Mouse (Mus musculus) layer of hippocampus, postnatal 36 days (tissue): ENCODE results near the gene Trim26. TPM values are rescaled to one million over a fixed set of nuclear protein-coding genes. Genes with fewer than 3 reads are reported as not detected.
"Not testable (repeated sequence)": the region's sequence is repeated elsewhere in the genome, so short reads cannot be mapped to it uniquely, and the experiment has no call there.

ENCODE experiments used
- DNase-seq, 2 experiments: peaks; one replicate each; pipeline ENCODE4 v3.0.0; 2022
- total RNA-seq, 2 experiments: library from RNA; stranded (reverse); gene quantifications; 2 replicates each; pipeline ENCODE4 v1.2.3; 2021

Gene Trim26
- 10 to 100 TPM; 15.9 to 20.3 TPM for total RNA-seq

DNA sequence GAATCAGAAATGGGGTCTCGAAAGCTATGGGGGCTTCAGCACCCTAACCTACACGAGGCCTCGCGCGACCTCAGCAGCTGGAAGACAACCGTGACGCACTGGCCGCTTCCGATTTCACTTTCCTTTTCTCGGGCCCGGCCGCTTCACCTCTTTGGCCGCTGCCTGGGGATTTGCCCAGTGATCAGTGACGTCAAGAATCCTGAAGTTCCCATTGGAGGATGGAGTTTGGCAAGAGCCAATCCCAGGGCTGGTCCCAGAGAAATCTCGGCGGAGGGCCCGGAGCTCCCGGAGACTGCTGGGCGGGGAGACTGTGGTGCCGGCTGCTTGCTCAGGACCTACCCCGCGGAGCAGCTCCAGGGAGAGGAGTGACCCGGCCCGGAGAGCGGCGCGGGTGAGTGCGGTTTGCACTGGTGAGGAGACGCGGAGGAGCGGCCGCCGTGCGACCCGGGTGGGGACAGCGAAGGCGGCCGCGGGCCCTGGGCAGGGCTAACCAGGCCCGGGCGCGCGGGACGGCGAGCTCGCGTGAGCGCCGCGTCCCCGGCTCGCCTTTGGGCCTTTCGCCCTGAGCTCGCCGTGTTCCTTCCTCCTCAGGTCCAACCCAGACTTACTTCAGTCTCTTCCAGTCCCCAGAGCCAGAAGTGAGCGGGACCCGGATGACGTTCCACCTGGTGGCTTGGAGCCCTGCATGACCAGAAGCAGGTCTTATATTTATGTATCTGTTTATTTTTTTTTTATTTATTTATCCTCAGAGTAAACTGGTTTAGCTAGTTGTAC, at the start of gene Trim26:
Gene Trim26, plus strand, starts transcription at position 261 of the 774 bp plus-strand sequence.
- peak; percentile 94 to 95 for DNase-seq

DNA sequence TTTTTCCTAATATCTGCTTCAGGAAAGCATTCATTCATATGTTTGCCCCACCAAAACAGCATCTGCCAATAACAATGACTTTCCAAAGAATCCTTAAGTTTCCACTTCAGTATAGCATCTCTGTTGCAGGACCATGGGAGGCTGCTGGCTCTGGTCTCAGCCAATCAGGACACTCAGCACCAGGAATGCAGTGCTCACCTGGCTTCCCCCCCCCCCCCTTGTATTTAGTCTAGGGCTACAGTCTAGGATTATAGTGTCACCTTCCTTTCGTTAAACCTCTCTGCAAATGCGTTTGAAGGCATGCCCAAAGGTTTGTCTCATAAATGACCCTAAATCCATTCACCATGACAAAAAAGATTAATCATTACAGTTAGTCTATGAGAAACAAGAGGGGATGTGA, 48.6 kb upstream of the Trim26 start:
- no peak for DNase-seq

DNA sequence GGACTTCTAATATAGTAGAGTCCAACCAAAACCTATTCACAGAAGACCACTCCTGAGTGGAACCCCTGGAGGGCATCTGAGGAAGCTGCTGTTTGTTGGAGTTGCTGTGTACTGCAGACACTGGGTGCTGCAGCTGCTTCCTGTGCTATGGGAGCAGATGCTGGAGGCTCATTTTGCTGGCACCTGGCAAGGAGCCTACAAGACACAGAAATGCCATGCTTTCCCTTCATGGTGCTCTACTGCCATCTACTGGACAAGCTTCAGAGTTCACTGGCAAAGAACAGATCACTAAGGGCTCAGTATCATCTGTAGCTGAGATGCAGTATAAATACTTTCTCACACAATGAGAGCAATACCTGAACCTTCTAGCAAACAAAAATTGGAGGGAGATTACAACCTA, 48.1 kb upstream of the Trim26 start:
- DNase-seq: peak; percentile 66 to 71

DNA sequence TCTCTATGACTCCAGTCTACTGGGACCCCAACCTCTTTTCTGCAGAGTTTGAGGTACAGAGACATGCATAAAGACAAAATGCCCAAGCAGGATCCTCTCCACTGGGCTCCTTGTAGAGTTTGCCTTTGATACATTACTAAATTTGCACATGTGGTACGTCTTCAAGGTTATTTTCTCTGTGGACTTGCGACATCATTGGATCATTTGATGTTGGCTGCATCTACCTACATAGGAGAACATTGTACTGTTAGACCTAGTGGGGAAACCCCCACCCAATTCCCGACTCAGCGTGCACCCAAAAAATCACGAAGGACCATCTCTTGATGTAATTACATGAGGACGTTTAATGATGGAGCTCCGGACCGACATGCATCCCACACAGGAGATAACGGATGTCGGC, 37.4 kb upstream of the Trim26 start:
- no peak for DNase-seq

DNA sequence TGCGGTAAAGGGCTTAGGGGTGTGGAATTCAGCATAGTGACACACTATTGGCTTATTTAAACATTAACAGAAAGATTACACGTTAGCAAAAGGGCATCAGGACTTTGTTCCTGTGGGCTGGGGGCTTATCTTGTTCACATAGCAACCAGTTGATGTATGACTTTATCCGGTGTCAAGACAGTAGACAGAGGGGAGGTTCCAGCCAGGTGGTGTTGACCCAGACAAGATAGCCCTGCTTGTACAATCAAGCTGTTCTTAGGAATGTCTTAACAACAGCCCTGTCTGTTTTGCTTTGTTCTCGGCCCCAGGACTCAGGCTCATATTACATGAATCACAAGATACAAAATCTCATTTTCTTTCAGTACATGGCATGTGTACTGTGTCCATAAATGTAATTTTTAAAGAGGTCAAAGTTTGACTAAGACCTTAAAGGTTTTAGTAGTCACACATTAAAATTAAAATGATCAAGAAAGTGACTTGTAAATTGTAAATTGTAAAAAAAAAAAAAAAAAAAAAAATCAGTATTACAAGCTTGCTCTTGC, 36.9 kb upstream of the Trim26 start:
- DNase-seq: not testable (repeated sequence)

DNA sequence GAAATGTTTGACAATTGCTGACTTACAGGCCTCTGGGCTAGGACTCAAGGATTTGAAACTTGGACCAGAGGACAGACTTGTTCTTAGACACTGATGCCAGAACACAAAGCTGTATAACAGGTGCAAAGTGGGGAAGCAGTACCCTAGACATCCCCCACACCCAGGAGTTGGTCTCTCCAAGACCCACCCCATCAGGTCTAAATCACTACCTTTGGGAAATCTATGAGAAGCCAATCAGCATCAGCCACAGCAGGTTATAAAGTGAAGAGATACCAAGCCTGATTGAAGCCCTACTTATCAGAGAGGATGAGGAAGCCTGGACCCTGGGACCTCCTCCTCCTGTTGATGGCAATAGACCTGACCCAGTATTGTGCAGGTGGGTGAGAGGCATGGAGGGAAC, 25.1 kb upstream of the Trim26 start, which contains the start of gene H2-M10.6:
Gene H2-M10.6, plus strand, starts transcription at position 301 of the 400 bp plus-strand sequence.
- DNase-seq: no peak

DNA sequence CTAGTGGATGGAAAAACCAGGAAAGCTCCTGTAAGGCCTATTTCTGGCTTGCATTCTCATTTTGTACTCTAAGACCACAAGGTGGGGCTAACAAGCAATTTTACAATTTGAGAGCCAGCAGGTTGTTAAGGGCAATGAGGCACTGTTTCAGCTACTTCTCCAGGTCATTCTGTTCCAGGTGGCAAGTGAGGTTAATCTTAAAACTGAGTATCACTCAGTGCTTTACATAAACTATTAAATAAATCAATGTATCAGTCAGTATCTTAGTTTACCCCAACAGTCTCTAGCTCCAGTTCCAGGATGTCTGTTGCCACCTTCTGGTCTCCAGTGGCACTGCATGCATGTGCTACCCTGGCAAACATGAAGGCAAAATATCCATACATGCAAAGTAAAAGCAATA, 12.9 kb upstream of the Trim26 start:
- peak in 1 of 2 experiments; percentile 20 for DNase-seq

DNA sequence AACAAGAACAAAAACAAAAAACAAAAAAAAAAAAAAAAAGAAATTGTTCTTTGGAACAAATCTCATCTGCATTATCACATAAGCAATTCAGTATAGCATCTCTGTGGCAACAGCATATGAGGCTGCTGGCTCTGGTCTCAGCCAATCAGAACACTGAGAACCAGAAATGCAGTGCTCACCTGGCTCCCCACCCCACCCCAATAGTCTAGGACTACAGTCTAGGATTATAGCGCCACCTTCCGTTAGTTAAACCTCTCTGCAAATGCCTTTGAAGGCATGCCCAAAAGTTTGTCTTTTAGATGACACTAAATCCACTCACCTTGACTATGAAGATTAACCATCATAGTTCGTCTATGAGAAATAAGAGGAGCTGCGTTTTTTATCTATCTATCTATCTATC, 11.4 kb upstream of the Trim26 start:
- no peak for DNase-seq

DNA sequence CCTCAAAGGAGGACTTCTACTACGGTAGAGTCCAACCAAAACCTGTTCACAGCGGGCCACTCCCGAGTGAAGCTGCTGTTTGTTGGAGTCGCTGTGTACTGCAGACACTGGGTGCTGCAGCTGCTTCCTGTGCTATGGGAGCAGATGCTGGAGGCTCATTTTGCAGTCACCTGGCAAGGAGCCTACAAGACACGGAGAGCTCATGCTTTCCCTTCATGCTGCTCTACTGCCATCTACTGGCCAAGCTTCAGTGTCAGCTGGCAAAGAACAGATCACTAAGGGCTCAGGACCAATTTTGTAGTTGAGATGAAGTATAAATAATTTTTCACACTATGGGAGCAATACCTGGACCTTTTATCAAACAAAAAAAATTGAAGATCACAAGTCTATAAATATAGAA, 10.9 kb upstream of the Trim26 start:
- peak; percentile 75 to 76 for DNase-seq

DNA sequence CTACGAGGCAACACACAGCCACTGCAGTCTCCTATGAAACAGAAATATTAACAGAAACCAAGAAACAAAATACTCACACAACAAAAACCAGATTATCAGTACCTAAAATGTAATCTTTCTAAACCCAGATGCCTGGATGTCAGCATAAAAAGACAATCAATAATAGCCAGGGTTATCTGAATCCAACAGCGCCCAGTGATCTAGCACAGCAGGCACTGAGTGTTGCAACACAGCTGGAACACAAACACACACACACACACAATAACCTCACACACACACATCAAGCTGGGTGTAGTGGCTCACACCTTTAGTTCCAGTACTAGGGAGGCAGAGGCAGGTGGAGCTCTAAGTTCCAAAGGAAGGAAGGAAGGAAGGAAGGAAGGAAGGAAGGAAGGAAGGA, 8.4 kb upstream of the Trim26 start:
- no peak for DNase-seq

DNA sequence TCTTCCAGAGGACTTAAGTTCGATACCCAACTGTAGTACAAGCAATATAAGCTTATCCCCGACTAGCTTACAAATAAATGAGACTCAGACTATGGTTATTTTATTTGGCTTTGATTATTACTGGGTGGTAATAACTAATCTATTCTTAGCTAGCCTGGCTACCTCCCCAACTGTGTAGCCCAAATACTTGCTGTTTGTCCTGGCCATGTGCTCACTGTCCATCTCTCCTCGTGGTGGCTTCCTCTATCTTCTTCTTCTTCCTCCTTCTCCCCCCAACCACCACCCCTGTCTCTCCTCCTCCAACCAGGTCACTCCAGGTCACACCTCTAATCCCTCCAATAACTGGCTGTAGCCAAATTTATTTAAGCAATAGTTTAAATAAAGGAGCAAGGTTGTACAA, 6.5 kb upstream of the Trim26 start:
- DNase-seq: no peak

DNA sequence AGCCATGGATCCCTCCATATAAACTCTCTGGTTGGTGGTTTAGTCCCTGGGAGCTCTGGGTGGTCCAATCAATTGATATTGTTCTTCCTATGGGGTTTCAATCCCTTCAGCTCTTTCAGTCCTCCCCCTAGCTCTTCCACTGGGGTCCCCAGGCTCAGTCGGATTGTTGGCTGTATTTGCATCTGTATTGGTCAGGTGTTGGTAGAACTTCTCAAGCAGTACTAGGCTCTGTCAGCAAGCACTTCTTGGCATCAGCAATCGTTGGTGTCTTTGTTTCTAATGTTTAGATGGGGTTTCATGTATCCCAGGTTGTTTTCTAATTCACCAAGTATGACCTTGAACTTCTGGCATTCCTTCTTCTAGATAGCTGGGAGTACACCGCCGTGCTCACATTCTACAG, 4.2 kb upstream of the Trim26 start:
- no peak for DNase-seq

DNA sequence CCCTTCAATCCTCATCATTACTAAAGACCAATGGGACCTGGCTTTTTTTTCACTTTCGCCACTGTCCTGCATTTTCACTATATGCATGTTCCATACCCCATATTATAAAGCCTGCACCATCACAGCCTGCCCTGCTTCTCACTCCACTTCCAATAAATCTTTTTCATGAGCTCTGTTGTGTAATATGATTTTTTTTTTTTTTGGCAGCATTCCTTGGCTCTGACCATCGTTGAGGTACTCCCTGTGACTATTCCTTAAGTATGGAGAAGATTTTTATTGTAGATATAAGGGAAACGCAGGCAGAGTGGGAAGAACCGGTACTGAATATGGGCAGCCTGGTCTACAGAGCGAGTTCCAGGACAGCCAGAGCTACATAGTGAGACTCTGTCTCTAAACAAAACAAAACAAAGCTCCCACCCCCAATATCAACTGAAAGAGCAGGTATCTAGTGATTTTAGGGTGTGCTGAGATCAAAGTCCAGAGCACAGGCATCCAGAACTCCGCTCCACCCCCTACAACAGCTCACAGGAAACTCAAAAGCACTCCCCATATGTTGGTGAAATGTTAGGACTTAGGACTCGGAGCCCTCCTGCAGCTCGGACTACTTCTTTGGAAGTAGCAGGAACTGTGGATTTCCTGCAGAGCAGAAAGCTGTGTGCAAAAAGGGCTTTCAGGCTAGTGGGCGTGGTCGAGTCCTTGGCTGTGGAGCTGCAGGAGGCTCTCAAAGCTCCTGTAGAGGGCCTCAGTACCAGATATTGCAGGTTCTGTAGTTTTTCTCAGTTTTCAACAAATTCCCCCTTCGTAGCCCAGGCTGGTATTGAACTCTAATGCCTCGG, 1.1 kb upstream of the Trim26 start:
- peak; percentile 31 to 46 for DNase-seq

DNA sequence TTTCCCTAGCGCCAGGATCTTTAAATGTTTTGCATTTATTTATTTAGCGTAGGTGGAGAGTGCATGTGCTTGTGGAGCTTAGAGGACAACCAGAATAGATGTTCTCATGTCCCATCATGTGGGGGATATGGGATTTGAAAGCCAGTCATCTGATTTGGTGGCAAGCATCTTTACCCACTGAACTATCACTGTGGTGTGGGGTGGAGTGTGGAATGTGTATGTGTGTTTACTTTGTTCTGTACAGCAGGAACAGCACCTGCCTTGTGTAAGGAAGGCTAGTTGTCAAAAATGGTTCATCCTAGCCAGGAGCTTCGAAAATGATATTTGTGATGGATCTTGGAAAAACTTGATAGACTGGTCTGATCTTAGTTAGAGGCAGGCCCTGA, 514 bp upstream of the Trim26 start:
- no peak for DNase-seq

DNA sequence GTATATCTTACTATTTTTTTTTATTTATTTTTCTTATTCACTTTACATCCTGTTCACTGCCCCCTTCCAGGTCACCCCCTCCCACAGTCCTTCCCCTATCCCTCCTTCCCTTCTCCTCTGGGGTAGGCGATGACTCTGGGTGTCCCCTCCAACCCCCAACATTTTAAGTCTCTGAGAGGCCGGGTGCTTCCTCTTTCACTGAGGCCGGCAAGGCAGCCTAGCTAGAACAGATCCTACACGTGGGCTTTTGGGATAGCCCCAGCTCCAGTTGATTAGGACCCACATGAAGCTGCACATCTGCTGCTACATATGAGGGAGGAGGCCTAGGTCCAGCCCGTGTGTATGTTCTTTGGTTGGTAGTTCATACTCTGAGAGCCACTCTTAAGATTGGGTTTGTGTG, 2.1 kb downstream of the Trim26 start:
- DNase-seq: no peak

DNA sequence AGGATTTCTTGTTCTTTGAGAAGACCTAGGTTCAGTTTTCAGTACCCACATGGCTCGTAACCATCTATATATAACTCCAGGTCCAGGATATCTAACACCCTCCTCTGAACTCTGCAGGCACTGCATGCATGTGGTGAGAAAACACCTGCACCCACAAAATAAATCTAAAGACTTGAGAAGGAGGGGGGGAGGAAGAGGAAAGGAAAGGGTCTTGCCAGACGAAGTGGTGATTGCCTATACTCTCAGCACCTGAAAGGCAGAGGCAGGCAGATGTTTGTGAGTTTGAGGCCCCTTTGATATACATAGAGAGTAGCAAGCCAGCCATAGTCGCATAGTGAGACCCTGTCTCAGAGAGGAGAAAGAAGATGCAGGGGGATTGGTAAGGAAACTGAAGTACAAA, 3.0 kb downstream of the Trim26 start:
- DNase-seq: no peak

DNA sequence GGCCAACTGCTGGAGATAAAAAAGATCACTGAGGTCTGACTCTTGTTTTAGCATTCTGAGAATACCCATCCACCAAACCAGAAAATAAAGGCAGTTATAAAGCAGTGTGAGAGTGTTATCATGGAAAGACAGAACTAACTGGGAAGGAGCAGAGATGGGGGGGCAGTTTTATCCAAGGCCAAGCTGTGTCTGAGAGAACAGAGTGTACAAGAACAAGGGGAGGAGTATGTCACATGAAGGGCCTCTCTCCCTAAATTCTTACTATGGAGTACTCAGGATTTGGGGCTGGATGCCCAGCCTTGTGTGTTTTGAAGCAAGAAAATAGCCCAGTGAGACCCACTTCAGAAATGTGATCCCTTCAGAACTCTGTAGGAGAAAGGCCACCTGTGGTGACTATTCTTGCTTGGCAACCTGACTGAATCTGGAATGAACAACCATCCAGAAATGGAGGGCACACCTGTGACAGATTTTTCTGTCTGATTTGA, 4.1 kb downstream of the Trim26 start:
- no peak for DNase-seq

DNA sequence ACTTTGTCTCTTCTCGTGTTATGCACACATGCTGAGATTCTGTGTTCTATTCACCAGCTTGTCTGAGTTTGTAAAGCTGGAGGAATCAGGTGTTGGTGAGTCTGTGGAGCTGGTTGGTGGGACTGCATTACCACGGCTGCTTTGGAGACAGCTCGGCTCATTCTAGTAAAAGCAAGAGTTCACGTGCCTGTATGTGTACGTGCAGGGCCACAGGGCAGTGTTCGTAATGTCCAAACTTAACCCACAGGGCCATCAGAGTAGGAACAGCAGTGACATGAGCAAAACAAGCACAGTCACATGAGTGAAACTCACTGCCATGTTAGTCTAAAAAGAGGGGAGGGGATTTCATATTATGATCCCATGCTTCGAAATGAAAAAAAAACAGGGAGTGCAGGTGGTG, 6.8 kb downstream of the Trim26 start:
- DNase-seq: no peak

DNA sequence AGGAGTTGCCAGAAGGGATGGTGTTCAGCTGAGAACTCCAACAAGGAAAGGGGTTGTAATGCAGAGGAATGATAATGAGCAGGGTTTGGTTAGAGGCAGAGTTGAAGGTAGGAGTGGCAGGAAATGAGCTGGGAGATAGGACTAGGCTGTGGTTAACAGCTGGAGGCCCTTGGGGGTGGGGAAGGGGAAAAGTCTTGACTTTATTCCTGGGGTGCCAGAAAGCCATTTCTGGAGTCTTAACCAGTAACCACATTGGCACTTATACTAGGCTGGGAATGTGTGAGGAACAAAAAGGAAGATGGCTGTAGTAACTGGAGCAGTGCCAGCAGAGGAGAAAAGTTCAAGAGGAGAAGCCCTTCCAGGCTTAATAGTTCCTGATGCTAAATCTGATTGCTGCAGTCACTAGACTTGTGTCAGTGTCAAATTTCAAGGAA, 7.4 kb downstream of the Trim26 start:
- DNase-seq: no peak

DNA sequence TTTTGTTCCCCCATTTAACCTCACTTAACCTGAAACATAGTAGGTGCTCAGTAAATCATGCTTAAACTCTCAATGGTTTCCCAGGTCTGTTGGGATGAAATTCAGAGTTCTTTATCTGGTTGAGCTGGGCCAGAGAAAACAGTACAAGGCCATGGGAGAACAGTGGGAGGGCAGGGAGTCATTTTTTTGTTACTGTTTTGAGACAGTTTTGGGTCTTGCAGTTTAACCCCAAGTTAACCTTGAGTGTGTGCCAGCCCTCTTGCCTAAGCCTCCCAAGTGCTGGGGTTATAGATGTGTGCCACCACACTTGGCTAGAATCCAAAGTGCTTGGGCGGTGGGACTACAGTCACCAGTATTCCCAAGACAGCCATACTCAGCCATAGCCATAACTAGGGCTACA, 7.8 kb downstream of the Trim26 start:
- no peak for DNase-seq

DNA sequence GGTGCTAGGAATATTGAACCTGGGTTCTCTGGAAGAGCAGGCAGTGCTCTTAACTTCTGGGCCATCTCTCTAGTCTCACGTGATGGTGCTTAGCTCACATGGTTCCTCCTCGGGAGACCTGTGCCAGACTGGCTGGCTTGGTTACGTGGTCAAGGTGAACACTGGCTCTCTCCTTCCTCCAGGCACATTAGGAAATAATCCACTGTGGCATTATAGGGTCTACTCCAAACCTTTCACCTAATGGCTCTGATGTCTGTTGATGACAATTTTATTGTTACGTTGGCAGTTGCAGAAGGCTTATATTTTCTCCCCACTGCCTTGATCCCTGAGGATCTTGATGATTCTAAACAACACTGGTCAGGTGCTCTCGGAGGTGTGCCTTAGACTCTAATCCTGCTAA, 12.0 kb downstream of the Trim26 start:
- no peak for DNase-seq

DNA sequence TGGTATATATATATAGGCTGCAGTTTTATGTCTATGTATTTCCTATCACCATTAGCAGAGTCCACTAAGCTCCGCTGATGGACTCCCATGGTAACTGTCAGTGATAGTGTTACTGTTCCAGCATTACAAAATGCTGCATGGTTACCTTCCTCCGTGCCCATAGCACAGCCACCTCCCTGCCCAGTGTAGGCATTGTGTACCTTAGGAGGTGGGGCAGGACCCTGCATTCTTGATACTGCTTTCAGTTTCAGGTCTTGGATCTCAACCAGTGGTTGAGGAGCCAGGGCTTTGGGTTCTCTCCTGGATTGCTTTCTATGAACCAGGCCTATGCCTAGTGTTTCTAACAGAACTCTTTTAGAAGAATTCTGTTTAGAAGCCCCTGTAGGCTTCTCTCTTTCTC, 13.1 kb downstream of the Trim26 start:
- no peak for DNase-seq

DNA sequence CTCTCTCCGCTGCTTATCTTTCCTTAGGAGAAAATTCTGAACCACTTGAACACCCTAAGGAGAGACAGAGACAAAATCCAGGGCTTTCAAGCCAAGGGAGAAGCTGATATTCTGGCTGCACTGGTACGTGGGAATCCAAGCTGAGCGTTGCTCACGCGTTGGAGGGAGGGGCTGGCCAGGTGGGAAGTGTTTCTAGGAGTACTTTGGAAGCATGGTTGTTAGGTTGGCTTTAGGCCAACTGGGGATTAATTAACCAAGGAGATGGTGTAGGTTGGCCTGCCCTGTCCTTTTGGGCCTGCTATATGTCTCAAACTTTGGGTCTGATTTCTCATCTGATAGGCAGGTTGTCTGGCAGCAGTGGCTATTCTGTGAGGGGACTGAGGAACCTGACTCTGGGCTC, 14.3 kb downstream of the Trim26 start:
- no peak for DNase-seq
